Mouse (Mus musculus): ENCODE measurements around the gene Fnbp1. TPM values are rescaled to one million over a fixed set of nuclear protein-coding genes. Genes with fewer than 3 reads are reported as not detected.
A peak's percentile ranks its signal among the peaks of the same experiment; 100 is the strongest.

The Fnbp1 gene
- polyA plus RNA-seq, 1 experiment from 2014 or later, result 18.7 TPM

DNA sequence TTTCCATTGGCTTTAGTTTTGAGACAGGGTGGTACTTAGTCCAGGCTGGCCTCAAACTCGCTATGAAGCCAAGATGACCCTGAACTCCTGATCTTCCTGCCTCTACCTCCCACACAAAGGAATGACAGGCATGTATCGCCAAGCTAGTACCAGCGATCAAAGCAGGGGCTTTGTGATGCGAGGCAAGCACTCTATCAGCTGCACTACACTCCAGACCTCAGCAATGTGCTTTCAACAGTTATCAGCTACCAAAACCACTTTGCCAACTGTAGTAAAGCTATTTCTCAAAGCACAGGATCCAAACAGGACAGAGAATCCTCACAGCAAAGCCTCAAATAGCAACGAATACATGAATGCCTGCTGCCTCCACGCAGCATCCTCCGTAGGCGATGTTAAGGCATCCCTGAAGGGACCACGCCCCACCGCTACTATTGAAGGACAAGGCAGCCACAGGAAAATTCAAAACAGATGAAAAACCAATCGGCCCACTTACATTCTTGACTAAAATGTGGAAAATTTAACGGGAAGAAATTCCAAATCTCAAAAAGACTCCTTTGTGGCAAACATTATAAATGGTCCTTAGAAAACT, 31.8 kb downstream of the Fnbp1 start:
- no peak overlapping the region for H3K4me3 ChIP-seq
- WGBS, result 46% methylated on average over 12 of the region's 12 CpGs
- no peak for ATAC-seq (ENCODE audit: extremely low read depth, insufficient number of reproducible peaks, low FRiP score, low TSS enrichment)
- H3K27me3 ChIP-seq (replicated peaks), result no peaks in the 10 kb centered on the region
- peaks cover 61% of the 10 kb centered on the region for H3K4me1 ChIP-seq
- H3K9ac ChIP-seq, result peak overlapping the region; percentile 47; the same call in 1 of the 2 replicates
- peaks cover 5% of the 10 kb centered on the region for H3K36me3 ChIP-seq
- no peaks in the 10 kb centered on the region for H3K9me3 ChIP-seq
- peak overlapping the region; percentile 30 for H3K4me2 ChIP-seq
- H3K27ac ChIP-seq (replicated peaks), result peak overlapping the region; percentile 25; the same call in 1 of the 2 replicates

DNA sequence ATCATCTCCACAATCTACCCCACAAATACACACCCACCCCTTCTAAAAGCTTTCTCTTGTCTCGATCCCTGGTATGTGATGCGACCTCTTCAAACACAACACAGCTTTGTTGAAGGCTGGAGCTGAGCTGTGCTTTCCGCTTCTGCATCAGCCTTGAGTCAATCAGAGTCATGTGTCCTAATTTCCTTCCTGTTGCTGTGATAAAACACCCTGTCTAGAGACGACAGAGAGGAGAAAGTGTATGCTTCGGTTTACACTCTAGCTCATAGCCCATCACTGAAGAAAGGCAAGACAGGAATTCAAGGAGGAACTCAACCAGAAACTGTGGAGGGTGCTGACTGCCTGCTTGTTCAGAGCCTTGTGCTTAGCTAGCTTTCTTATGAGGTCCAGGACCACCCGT, 33.6 kb downstream of the Fnbp1 start:
- peaks cover 60% of the 10 kb centered on the region for H3K4me1 ChIP-seq
- no peak for ATAC-seq (ENCODE audit: extremely low read depth, insufficient number of reproducible peaks, low FRiP score, low TSS enrichment)
- 0 out of 2 replicates have a peak, but pooled peaks cover 3% of the 10 kb centered on the region for H3K36me3 ChIP-seq
- no peaks in the 10 kb centered on the region for H3K9me3 ChIP-seq
- H3K27me3 ChIP-seq (replicated peaks), result no peaks in the 10 kb centered on the region
- H3K4me3 ChIP-seq, result no peak overlapping the region
- peak overlapping the region; percentile 88 for H3K27ac ChIP-seq (replicated peaks)
- H3K9ac ChIP-seq, result no peak overlapping the region
- H3K4me2 ChIP-seq, result no peak overlapping the region
- WGBS, result 49% methylated on average over 6 of the region's 6 CpGs

DNA sequence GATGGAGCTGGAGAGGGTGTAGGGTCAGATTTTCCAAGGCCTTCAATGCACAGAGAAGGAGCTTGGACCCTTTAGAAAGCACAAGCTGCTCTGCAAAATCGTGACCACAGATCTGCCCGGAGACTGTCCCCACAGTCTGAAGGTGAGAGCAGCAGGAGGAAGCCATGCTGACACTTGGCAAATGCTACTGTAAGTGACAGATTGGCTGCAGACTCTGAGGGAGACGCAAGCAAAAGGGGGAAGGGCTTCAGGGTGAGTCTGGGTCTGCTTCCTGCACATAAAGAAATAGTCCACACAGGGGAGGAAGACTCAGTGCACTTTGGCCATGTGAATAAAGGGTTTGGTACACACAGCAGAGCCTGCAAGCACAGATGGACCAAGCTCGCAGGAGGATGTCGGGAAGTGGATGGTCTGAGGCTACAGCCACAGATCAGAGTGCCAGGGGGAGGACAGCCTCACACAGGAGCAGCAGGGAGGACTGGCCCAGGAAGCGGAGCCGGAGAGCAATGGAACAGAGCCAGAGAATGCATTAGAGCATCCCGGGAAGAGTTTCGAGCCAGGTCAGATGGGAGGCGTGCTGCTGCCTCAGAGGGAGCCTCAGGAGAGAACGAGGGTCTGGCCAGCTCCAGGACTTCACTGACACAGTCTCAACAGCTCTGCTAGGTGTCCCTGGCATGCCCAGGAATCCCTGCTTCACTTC, 35.0 kb downstream of the Fnbp1 start:
- ATAC-seq (ENCODE audit: extremely low read depth, insufficient number of reproducible peaks, low FRiP score, low TSS enrichment), result peak; percentile 54; the same call in 1 of the 2 replicates
- Histone ChIP-seq H3K9ac (peak overlapping the region; percentile 60), H3K27me3 (replicated peaks) (no peaks in the 10 kb centered on the region), H3K4me2 (peak overlapping the region; percentile 50), H3K4me1 (peaks cover 55% of the 10 kb centered on the region), H3K4me3 (peak overlapping the region; percentile 14), H3K36me3 (0 out of 2 replicates have a peak, but pooled peaks cover 8% of the 10 kb centered on the region), H3K9me3 (no peaks in the 10 kb centered on the region), H3K27ac (replicated peaks) (peak overlapping the region; percentile 88)
- WGBS, result 9% methylated on average over 11 of the region's 11 CpGs

DNA sequence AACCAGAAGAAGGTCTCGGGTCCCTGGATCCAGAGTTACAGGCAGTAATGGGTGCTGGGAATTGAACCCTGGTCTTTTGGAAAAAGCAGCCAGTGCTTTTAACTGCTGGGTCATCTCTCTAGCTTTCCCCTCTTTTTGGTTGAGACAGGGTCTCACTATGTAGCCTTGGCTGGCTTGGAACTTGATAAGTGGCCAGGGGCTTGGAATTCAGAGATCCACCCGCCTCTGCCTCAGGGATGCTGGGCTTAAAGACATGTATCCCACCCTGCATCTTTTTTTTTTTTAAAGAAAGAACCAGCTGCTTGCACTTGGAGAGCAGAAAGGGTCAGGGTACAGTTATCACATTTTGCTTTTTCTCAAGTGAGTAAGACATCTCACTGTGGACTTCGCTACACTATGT, 35.8 kb downstream of the Fnbp1 start:
- Histone ChIP-seq H3K4me2 (no peak overlapping the region), H3K4me3 (no peak overlapping the region), H3K27me3 (replicated peaks) (no peaks in the 10 kb centered on the region), H3K9ac (no peak overlapping the region), H3K9me3 (no peaks in the 10 kb centered on the region), H3K27ac (replicated peaks) (peak overlapping the region; percentile 88), H3K36me3 (0 out of 2 replicates have a peak, but pooled peaks cover 12% of the 10 kb centered on the region), H3K4me1 (peaks cover 57% of the 10 kb centered on the region)
- no peak for ATAC-seq (ENCODE audit: extremely low read depth, insufficient number of reproducible peaks, low FRiP score, low TSS enrichment)
- 86% methylated on average over 3 of the region's 3 CpGs for WGBS

DNA sequence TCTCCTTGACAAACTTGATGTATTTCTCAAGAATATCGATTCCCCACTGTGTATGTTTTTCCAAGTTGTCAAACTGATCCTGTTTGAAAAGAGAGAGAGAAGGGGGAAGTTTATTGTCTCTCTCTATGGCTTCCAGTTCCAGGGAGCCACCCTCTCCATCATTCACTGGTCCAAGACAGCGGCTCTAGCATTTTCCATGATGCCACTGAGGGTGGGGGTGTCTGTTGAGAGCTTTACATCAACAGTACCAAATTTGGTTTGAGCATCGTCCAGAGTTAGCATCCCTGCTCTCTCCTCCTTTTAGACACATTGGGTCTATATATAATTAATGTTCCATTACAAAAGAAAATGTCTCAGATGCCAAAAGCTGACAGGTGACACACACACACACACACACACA, 36.5 kb downstream of the Fnbp1 start:
- no peaks in the 10 kb centered on the region for H3K27me3 ChIP-seq (replicated peaks)
- H3K4me3 ChIP-seq, result no peak overlapping the region
- no peaks in the 10 kb centered on the region for H3K9me3 ChIP-seq
- WGBS, result 67% methylated on average over 3 of the region's 3 CpGs
- no peak for ATAC-seq (ENCODE audit: extremely low read depth, insufficient number of reproducible peaks, low FRiP score, low TSS enrichment)
- no peak overlapping the region for H3K27ac ChIP-seq (replicated peaks)
- peaks cover 56% of the 10 kb centered on the region for H3K4me1 ChIP-seq
- no peak overlapping the region for H3K9ac ChIP-seq
- H3K4me2 ChIP-seq, result no peak overlapping the region
- H3K36me3 ChIP-seq, result peaks cover 13% of the 10 kb centered on the region

DNA sequence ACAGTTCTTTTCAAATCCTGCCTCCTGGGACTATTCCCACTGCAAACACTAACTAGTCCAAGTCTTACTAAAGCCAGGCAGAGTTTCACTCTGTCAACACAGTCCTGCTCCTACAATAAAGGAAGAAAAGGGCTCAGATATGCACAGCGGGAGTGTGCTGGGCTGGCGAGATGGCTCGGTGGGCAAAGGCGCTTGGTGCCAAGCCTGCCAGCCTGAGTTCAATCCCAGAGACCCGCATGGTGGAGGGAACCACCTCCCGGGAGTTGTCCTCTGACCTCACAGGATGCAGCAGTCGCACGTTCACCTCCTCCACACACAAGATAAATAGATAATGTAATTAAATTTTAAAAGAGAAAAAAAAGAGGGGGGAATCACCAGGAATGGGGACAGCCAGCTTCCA, 38.5 kb downstream of the Fnbp1 start:
- 63% methylated on average over 8 of the region's 8 CpGs for WGBS
- H3K36me3 ChIP-seq, result peaks cover 22% of the 10 kb centered on the region
- no peak for ATAC-seq (ENCODE audit: extremely low read depth, insufficient number of reproducible peaks, low FRiP score, low TSS enrichment)

DNA sequence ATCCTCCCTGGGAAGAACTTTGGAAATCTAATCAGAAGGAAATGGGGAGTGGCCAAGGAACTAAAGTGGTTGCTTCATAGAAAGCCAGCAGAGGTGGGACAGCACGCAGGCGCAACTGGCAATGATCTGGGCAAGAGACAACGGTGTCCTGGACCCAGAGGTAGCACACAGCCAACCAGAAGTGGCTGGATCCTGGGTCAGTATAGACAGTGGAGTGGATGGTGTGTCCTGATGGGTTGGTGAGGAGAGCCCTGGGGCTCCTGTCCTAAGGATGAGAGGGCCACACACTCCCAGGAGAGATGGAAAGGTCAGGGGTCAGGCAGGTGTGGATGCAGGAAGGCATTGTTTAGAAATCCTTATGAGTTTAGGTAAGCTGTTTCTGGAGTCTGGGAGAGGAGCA, 40.5 kb downstream of the Fnbp1 start:
- Histone ChIP-seq H3K4me1 (peaks cover 18% of the 10 kb centered on the region), H3K9me3 (no peaks in the 10 kb centered on the region), H3K4me2 (peak overlapping the region; percentile 38; the same call in 1 of the 2 replicates), H3K9ac (peak overlapping the region; percentile 40), H3K27ac (replicated peaks) (peak overlapping the region; percentile 29; the same call in 1 of the 2 replicates), H3K4me3 (no peak overlapping the region), H3K27me3 (replicated peaks) (no peaks in the 10 kb centered on the region), H3K36me3 (peaks cover 27% of the 10 kb centered on the region)
- WGBS, result 30% methylated on average over 3 of the region's 3 CpGs
- no peak for ATAC-seq (ENCODE audit: extremely low read depth, insufficient number of reproducible peaks, low FRiP score, low TSS enrichment)

More for the DNA sequence above, 38.5 kb downstream of the Fnbp1 start:
- Histone ChIP-seq H3K4me2 (no peak overlapping the region), H3K4me3 (no peak overlapping the region), H3K4me1 (peaks cover 38% of the 10 kb centered on the region), H3K9ac (no peak overlapping the region), H3K27me3 (replicated peaks) (no peaks in the 10 kb centered on the region), H3K9me3 (no peaks in the 10 kb centered on the region), H3K27ac (replicated peaks) (no peak overlapping the region)

DNA sequence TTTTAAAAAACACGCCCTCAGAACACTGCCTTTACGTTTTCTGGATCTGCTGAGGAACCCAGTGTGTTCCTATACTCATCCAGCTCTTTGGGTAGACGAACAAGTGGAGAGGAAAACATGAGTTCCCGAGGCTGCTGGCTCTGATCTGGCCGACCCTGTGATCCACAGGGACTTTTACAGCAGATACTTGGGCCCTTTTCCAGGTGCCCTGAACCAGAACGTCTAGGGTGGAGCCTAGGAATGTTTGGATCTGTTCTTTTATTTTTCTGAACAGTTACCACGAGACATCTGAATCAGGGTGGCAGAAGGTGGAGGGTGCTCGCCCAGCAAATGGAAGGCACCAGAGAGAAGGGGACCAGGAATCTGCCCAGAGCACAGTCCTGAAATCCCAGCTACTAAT, 42.7 kb downstream of the Fnbp1 start:
- no peak overlapping the region for H3K27ac ChIP-seq (replicated peaks)

DNA sequence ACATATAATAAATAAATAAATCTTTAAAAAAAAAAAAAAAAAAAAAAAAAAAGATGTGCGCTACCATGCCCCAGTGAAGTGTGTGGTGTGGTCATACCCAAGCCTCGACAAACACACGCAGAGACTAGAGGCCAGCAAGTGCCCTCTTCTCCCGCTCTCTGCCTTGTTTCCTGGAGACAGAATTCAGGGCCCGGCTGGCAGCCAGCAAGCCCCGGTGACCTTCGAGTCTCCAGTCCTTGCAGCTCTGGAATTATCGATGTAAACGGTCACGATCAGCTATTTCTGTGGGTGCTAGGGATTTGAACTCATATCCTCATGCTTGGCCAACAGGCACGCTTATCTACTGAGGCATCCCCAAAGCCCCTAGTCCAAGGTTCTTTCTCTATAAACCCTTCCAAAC, 43.2 kb downstream of the Fnbp1 start:
- peaks cover 46% of the 10 kb centered on the region for H3K36me3 ChIP-seq
- peaks cover 21% of the 10 kb centered on the region for H3K4me1 ChIP-seq
- no peaks in the 10 kb centered on the region for H3K9me3 ChIP-seq
- no peak overlapping the region for H3K4me3 ChIP-seq
- WGBS, result 90% methylated on average over 11 of the region's 11 CpGs
- H3K4me2 ChIP-seq, result no peak overlapping the region
- no peak for ATAC-seq (ENCODE audit: extremely low read depth, insufficient number of reproducible peaks, low FRiP score, low TSS enrichment)
- no peaks in the 10 kb centered on the region for H3K27me3 ChIP-seq (replicated peaks)
- H3K27ac ChIP-seq (replicated peaks), result no peak overlapping the region
- H3K9ac ChIP-seq, result no peak overlapping the region

More for the DNA sequence above, 42.7 kb downstream of the Fnbp1 start:
- Histone ChIP-seq H3K4me1 (peaks cover 21% of the 10 kb centered on the region), H3K9ac (no peak overlapping the region), H3K9me3 (no peaks in the 10 kb centered on the region), H3K4me3 (no peak overlapping the region), H3K4me2 (no peak overlapping the region), H3K27me3 (replicated peaks) (no peaks in the 10 kb centered on the region), H3K36me3 (peaks cover 46% of the 10 kb centered on the region)
- ATAC-seq (ENCODE audit: extremely low read depth, insufficient number of reproducible peaks, low FRiP score, low TSS enrichment), result no peak
- WGBS, result 80% methylated on average over 8 of the region's 8 CpGs

DNA sequence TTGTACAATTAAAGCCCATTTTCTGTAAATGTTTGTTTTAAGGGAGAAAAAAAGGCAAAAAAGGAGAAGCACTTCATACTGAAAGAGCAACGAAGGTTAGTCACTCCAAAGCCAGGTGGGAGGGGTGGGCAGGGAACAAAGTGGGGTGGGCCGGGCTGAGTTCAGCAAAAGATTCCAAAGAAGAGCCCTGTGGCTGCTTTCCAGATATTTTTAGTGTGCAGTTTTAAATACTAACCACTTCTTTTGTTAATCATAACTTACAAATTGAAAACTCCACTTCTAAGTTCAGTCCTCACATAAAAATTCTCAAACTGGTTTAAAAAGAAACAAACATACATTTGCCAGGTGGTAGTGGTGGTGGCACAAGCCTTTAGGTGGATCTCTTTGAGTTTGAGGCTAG, 44.5 kb downstream of the Fnbp1 start:
- WGBS, result 68% methylated on average over 2 of the region's 2 CpGs
- Histone ChIP-seq H3K27ac (replicated peaks) (no peak overlapping the region), H3K4me2 (no peak overlapping the region), H3K36me3 (peaks cover 38% of the 10 kb centered on the region), H3K4me3 (no peak overlapping the region), H3K27me3 (replicated peaks) (no peaks in the 10 kb centered on the region), H3K4me1 (peaks cover 21% of the 10 kb centered on the region), H3K9ac (no peak overlapping the region), H3K9me3 (no peaks in the 10 kb centered on the region)
- ATAC-seq (ENCODE audit: extremely low read depth, insufficient number of reproducible peaks, low FRiP score, low TSS enrichment), result no peak

DNA sequence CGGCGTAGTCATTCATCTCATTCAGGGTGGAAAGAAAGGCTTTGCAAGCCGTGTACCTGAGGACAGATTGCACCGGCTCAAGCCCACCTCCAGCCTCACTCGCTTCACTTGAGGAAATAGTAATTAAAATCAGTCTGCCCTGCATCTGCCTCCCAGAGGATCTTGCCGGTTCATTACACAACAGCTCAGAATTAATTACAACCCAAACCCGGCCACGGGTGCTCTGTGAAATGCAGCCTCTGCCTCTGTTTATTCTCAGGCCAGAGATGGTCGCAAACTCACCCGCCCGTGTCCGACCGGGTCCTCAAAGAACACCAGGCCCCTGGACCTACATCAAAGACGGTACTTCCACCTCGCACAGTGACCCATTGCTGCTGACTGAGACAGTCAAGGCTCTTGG, 45.7 kb downstream of the Fnbp1 start:
- no peak for ATAC-seq (ENCODE audit: extremely low read depth, insufficient number of reproducible peaks, low FRiP score, low TSS enrichment)
- H3K27me3 ChIP-seq (replicated peaks), result no peaks in the 10 kb centered on the region
- 90% methylated on average over 15 of the region's 15 CpGs for WGBS

DNA sequence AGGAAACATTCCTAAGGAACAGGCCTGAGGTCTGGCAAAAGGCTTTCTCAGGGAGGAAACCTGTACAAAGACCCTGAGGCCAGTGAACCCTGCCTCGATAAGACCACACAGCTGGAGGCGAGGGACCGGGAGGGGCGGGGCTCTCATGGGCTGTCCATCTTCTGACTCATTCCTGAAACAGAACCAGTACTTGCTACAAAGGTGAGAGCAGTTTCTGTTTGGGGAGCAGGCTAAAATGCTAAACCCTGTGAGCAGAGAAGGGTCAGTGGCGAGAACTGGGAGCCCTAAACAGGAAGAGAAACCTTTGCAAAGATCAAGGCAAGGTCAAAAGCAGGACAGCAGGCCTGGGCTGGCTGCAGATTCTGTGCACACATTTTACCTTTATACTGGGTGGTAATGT, 47.2 kb downstream of the Fnbp1 start:
- no peak overlapping the region for H3K4me2 ChIP-seq
- no peaks in the 10 kb centered on the region for H3K27me3 ChIP-seq (replicated peaks)
- H3K9ac ChIP-seq, result no peak overlapping the region
- ATAC-seq (ENCODE audit: extremely low read depth, insufficient number of reproducible peaks, low FRiP score, low TSS enrichment), result no peak
- WGBS, result 45% methylated on average over 5 of the region's 5 CpGs
- peaks cover 17% of the 10 kb centered on the region for H3K4me1 ChIP-seq
- H3K9me3 ChIP-seq, result no peaks in the 10 kb centered on the region
- H3K36me3 ChIP-seq, result peaks cover 40% of the 10 kb centered on the region
- H3K4me3 ChIP-seq, result no peak overlapping the region
- H3K27ac ChIP-seq (replicated peaks), result no peak overlapping the region

More for the DNA sequence above, 45.7 kb downstream of the Fnbp1 start:
- Histone ChIP-seq H3K9ac (no peak overlapping the region), H3K9me3 (no peaks in the 10 kb centered on the region), H3K4me3 (no peak overlapping the region), H3K27ac (replicated peaks) (no peak overlapping the region), H3K4me2 (no peak overlapping the region), H3K4me1 (peaks cover 12% of the 10 kb centered on the region), H3K36me3 (peaks cover 40% of the 10 kb centered on the region)

Measured in heart, embryonic 13.5 days (tissue).